Mouse (Mus musculus) neural tube, embryonic 15.5 days (tissue): Measurements from ENCODE around the gene Jam3. TPM values are rescaled to one million over a fixed set of nuclear protein-coding genes. Genes with fewer than 3 reads are reported as not detected.

Experiments used
- ATAC-seq: fragments of 200-750 bp; cut with Nextera tagmentation; 2 replicates; pipeline ENCODE4 v1.8.0; 2017; ENCODE audit warnings: mild to moderate bottlenecking, moderate TSS enrichment, moderate library complexity; ENCODE audit not compliant: low FRiP score
- H3K27ac ChIP-seq: fragments of 300-500 bp; sonication (generic); replicated peaks from 2 replicates; pipeline ENCODE4 v1.5.1; 2015; ENCODE audit warnings: mild to moderate bottlenecking, inconsistent platforms
- H3K27me3 ChIP-seq: fragments of 300-500 bp; sonication (generic); replicated peaks from 2 replicates; pipeline ENCODE4 v1.6.1; 2015; ENCODE audit warnings: inconsistent platforms
- H3K36me3 ChIP-seq: fragments of 300-500 bp; sonication (generic); 2 replicates; pipeline ENCODE4 v1.6.1; 2015; ENCODE audit warnings: inconsistent platforms
- H3K4me1 ChIP-seq: fragments of 300-500 bp; sonication (generic); 2 replicates; pipeline ENCODE4 v1.6.1; 2015; ENCODE audit warnings: inconsistent platforms
- H3K4me2 ChIP-seq: fragments of 300-500 bp; sonication (generic); 2 replicates; pipeline ENCODE4 v1.6.1; 2015; ENCODE audit warnings: inconsistent platforms, mild to moderate bottlenecking, moderate library complexity
- H3K4me3 ChIP-seq: fragments of 300-500 bp; sonication (generic); replicated peaks from 2 replicates; pipeline ENCODE4 v1.5.1; 2015; ENCODE audit warnings: mild to moderate bottlenecking, inconsistent platforms
- H3K9ac ChIP-seq: fragments of 300-500 bp; sonication (generic); replicated peaks from 2 replicates; pipeline ENCODE4 v1.6.1; 2015; ENCODE audit warnings: mild to moderate bottlenecking, inconsistent platforms
- H3K9me3 ChIP-seq: fragments of 300-500 bp; sonication (generic); replicated peaks from 2 replicates; pipeline ENCODE4 v1.6.1; 2016; ENCODE audit warnings: inconsistent platforms
- WGBS: fragments of 180-500 bp; shearing (Covaris S2); methylation state at CpG from one replicate; pipeline ENCODE4 v1.1.7; 2015; ENCODE audit warnings: mixed read lengths; 5-methylcytosine and 5-hydroxymethylcytosine counted together
- polyA plus RNA-seq: library from polyadenylated mRNA; unstranded; fragments of >200 nt; fragmentation: Nextera tagmentation; extraction: Ambion mirVana; gene quantifications from 2 replicates; pipeline ENCODE4 v1.2.1, GENCODE M21; 2015

Gene Jam3
- polyA plus RNA-seq, 1 experiment from 2014 or later: 42.3 TPM

DNA sequence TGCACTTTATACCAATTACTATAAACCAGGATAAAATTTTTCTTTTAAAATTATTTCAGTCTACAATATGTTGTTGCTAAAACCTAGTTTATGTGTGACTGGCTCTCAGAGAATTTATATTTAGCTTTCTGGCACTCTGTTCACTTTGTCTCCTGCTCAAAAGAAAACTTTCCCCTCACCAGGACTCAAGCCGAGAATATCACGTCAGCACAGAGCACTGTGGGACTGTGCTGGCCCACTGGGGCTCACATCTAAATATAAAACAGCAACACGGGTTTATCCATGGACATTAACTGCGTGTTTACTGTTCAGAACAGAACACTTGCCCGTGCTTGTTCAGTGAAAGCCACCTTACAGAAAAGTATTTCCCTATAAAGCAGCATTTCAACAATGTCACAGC, 44.5 kb downstream of the Jam3 start:
- H3K27ac ChIP-seq: no peak overlapping the region
- no peaks in the 10 kb centered on the region for H3K27me3 ChIP-seq
- H3K36me3 ChIP-seq: no peaks in the 10 kb centered on the region
- no peak overlapping the region for H3K4me2 ChIP-seq
- 42% methylated on average over 5 of the region's 5 CpGs for WGBS
- H3K9ac ChIP-seq: no peak overlapping the region
- H3K9me3 ChIP-seq: no peaks in the 10 kb centered on the region
- H3K4me1 ChIP-seq: peaks cover 18% of the 10 kb centered on the region
- no peak for ATAC-seq
- no peak overlapping the region for H3K4me3 ChIP-seq

DNA sequence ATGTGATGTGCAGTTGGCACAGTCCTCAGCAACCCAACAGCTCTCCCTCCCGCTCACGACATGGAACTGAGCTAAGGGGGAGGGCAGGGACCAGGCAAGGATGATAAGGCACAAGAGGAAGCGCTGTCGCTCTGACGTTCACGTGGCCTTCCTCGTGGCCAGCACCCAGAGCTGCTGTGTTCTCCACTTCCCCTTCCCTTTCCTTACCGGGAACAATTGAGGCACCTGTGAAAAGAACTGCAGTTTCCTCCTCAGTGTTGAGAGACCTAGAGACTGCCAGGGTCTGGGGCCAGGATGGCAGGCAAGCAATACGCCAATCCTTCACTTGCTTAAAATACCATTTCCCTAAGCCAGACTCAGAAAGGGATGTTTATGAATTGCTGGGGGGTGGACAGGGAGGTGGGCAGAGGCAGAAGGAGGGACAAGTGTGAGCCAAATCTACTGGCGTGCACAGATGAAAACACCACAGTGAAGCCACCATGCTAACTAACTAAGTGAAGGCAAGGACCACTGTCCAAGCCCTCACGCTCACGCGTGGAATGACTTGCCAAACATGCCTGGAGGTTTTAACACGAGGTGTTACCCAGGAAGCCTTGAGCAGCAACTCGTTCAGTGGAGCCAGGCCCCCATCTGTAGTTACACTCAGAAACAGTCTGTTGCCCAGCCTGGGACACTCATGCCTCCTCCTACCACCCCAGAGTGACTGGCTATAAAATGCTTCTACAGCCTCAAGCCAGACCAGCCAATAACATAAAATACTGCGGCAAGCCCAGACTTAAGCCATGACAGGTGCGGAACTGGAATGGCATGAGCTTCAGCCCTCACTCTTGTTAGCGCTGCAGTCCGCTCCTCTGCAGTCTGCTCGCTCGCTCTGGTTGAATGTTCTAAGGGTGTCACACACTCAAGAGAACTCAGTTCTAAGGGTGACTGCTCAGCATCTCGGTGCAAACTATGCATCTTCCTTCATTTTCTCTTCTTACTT, 45.4 kb downstream of the Jam3 start:
- no peak for ATAC-seq
- Histone ChIP-seq H3K27me3 (no peaks in the 10 kb centered on the region), H3K4me2 (no peak overlapping the region), H3K27ac (0 out of 2 replicates have a peak overlapping the region, but pooled peaks have one; percentile 23), H3K36me3 (peaks cover 6% of the 10 kb centered on the region), H3K4me1 (peaks cover 18% of the 10 kb centered on the region), H3K4me3 (no peak overlapping the region), H3K9me3 (no peaks in the 10 kb centered on the region), H3K9ac (no peak overlapping the region)
- WGBS: 66% methylated on average over 22 of the region's 22 CpGs

GRCm38 (mm10) chr9:27108451-27108850, 46.8 kb downstream of the Jam3 start:
- no peak overlapping the region for H3K4me2 ChIP-seq
- 90% methylated on average over 4 of the region's 4 CpGs for WGBS
- peaks cover 18% of the 10 kb centered on the region for H3K36me3 ChIP-seq
- no peak overlapping the region for H3K4me3 ChIP-seq
- no peaks in the 10 kb centered on the region for H3K27me3 ChIP-seq
- H3K27ac ChIP-seq: no peak overlapping the region
- H3K9me3 ChIP-seq: no peaks in the 10 kb centered on the region
- no peak for ATAC-seq
- H3K4me1 ChIP-seq: peaks cover 18% of the 10 kb centered on the region
- no peak overlapping the region for H3K9ac ChIP-seq

- peak; percentile 55; the same call in 1 of the 2 replicates for ATAC-seq
- Histone ChIP-seq H3K27ac (no peak overlapping the region), H3K9ac (no peak overlapping the region), H3K4me2 (no peak overlapping the region), H3K4me1 (peaks cover 18% of the 10 kb centered on the region), H3K36me3 (peaks cover 36% of the 10 kb centered on the region), H3K4me3 (no peak overlapping the region), H3K9me3 (no peaks in the 10 kb centered on the region), H3K27me3 (no peaks in the 10 kb centered on the region)
- 24% methylated on average over 1 of the region's 1 CpGs for WGBS
Measured at GRCm38 (mm10) chr9:27106081-27106480, 49.1 kb downstream of the Jam3 start.

GRCm38 (mm10) chr9:27101466-27101865, 53.8 kb downstream of the Jam3 start:
- Histone ChIP-seq H3K9me3 (no peaks in the 10 kb centered on the region), H3K4me2 (no peak overlapping the region), H3K4me3 (no peak overlapping the region), H3K27ac (no peak overlapping the region), H3K27me3 (no peaks in the 10 kb centered on the region), H3K4me1 (no peaks in the 10 kb centered on the region), H3K9ac (no peak overlapping the region), H3K36me3 (peaks cover 76% of the 10 kb centered on the region)
- 92% methylated on average over 6 of the region's 6 CpGs for WGBS
- no peak for ATAC-seq

DNA sequence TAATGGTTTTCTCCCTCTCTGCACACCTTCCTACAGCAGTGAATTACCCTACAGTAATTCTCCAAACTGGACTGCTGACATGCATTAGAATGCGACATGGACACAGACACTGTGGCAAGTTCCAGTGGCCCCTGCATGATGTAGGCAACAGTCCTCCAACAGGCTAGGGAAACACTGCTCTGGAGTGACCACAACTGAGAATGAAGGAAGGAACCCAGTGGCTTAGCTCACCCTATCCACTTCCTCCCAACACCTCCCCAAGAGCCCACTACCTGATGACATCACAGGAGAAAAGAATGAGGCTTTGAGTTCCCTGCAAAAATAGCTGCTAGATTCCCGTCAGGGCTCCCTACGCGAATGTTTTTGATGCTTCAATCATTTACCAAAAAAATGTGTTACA, 55.7 kb downstream of the Jam3 start:
- Histone ChIP-seq H3K4me1 (no peaks in the 10 kb centered on the region), H3K4me3 (no peak overlapping the region), H3K4me2 (no peak overlapping the region), H3K27me3 (no peaks in the 10 kb centered on the region), H3K9me3 (no peaks in the 10 kb centered on the region), H3K27ac (no peak overlapping the region), H3K36me3 (peaks cover 83% of the 10 kb centered on the region), H3K9ac (no peak overlapping the region)
- 87% methylated on average over 4 of the region's 4 CpGs for WGBS
- no peak for ATAC-seq

DNA sequence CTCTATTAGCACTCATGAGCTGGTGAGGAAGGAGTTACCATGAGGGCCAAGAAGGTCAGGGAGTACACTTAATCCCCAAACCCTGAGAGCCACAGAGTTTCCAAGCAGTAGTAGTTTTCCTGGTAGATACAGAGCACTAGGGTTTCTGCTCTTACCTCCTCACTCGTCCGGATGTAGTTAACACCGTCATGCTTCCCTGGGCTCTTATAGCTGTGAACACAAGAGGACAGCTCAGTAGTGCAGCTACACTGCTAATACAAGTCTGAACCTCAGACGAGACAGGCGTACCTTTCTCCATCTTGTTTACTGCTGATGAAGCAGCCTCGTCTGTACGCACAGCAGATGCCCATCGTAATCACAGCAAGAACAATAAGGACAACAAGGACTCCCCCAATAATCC, 56.7 kb downstream of the Jam3 start:
- Histone ChIP-seq H3K27me3 (no peaks in the 10 kb centered on the region), H3K9me3 (no peaks in the 10 kb centered on the region), H3K27ac (no peak overlapping the region), H3K4me1 (no peaks in the 10 kb centered on the region), H3K4me2 (no peak overlapping the region), H3K9ac (no peak overlapping the region), H3K4me3 (no peak overlapping the region), H3K36me3 (peaks cover 81% of the 10 kb centered on the region)
- 76% methylated on average over 8 of the region's 8 CpGs for WGBS
- ATAC-seq: no peak

- no peaks in the 10 kb centered on the region for H3K27me3 ChIP-seq
- H3K27ac ChIP-seq: no peak overlapping the region
- H3K9ac ChIP-seq: no peak overlapping the region
- H3K4me1 ChIP-seq: no peaks in the 10 kb centered on the region
- peaks cover 81% of the 10 kb centered on the region for H3K36me3 ChIP-seq
- no peak overlapping the region for H3K4me2 ChIP-seq
- no peak overlapping the region for H3K4me3 ChIP-seq
- no peak for ATAC-seq
- WGBS: 27% methylated on average over 4 of the region's 4 CpGs
- H3K9me3 ChIP-seq: no peaks in the 10 kb centered on the region
Measured at GRCm38 (mm10) chr9:27098092-27098491, 57.1 kb downstream of the Jam3 start.

- Histone ChIP-seq H3K27ac (no peak overlapping the region), H3K4me2 (no peak overlapping the region), H3K9ac (no peak overlapping the region), H3K27me3 (no peaks in the 10 kb centered on the region), H3K9me3 (no peaks in the 10 kb centered on the region), H3K36me3 (peaks cover 83% of the 10 kb centered on the region), H3K4me1 (no peaks in the 10 kb centered on the region), H3K4me3 (no peak overlapping the region)
- ATAC-seq: no peak
- WGBS: 86% methylated on average over 6 of the region's 6 CpGs
Measured at GRCm38 (mm10) chr9:27092916-27093315, 62.3 kb downstream of the Jam3 start.

DNA sequence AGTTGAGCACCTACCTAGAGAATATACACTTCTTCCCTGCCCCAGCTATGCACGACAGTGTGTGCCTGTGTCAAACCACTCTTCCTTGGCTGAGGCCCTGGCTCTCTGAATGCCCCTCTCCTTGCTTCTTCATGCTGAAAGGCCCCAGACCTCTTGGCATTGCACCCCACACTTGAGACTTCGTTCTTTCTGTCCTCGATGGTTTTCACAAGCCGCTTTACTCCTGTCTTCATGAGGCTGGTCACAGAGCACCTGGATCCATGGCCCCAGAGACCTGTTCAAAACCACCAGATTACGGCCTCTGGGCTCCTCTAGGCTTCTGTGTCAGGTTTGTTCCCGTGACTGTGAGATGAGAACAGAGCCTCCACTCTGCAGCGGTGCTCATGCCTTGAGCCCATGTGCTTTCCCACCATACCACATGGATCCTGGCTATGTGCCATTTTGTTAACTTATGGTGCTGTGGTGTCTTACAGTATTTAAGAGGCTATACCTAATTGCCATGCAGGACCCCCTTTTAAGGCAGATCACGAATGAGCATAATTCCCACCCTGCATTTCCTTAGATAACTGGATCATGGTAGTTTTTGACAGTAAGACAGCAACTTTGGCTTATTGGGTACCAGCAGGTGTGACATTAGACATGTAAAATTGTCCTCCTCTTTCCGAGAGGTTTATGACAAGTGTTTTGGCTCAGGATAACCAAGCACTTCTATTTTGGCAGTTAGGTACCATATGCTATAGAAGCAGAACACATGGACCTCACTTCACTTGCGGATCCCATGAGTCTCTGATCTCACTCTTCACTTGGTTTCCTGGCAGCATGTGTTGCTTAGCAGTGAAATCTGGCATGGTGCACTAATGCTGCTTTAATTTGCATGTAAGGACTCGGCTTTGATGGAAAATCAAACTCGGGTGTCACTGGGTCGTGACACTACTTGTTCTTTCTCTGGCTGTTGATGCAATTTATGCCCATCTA, 64.1 kb downstream of the Jam3 start:
- Histone ChIP-seq H3K27me3 (no peaks in the 10 kb centered on the region), H3K9ac (no peak overlapping the region), H3K27ac (no peak overlapping the region), H3K4me2 (no peak overlapping the region), H3K4me1 (no peaks in the 10 kb centered on the region), H3K36me3 (peaks cover 87% of the 10 kb centered on the region), H3K4me3 (no peak overlapping the region), H3K9me3 (no peaks in the 10 kb centered on the region)
- no peak for ATAC-seq
- 81% methylated on average over 13 of the region's 13 CpGs for WGBS

DNA sequence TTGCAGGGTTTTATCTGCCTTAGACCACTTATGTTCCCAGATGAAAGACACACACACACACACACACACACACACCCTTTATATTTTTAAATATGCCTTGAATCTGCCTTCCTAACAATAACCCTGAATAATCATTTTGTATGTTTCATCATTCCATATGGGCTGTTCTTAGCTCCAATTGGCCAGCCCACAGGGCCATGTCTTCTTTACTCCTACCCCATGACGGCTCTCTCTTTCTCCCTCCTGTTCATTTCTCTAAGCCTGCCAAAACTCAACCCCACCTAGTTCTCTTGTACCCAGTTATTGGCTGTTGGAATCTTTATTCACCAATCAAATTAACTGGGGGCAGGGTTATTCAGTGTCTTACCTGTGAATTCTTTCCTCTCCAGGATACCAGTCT, 65.1 kb downstream of the Jam3 start:
- no peak for ATAC-seq
- WGBS: 91% methylated on average over 1 of the region's 1 CpGs

More for the DNA sequence above, 65.1 kb downstream of the Jam3 start:
- H3K4me2 ChIP-seq: no peak overlapping the region
- no peaks in the 10 kb centered on the region for H3K4me1 ChIP-seq
- H3K9me3 ChIP-seq: no peaks in the 10 kb centered on the region
- H3K9ac ChIP-seq: no peak overlapping the region
- H3K4me3 ChIP-seq: no peak overlapping the region
- H3K36me3 ChIP-seq: peaks cover 88% of the 10 kb centered on the region
- no peak overlapping the region for H3K27ac ChIP-seq
- no peaks in the 10 kb centered on the region for H3K27me3 ChIP-seq
